Mouse (Mus musculus) stomach, postnatal 0 days (tissue): ENCODE results near the gene Gadd45g.

Experiments
- CTCF ChIP-seq: IDR thresholded peaks from 2 replicates; pipeline ENCODE4 v1.5.1; 2016; ENCODE audit warnings: antibody characterized with exemption, low read depth, mild to moderate bottlenecking, moderate library complexity
- EP300 ChIP-seq: optimal IDR thresholded peaks from 2 replicates; pipeline ENCODE3; 2016; ENCODE audit warnings: antibody characterized with exemption

DNA sequence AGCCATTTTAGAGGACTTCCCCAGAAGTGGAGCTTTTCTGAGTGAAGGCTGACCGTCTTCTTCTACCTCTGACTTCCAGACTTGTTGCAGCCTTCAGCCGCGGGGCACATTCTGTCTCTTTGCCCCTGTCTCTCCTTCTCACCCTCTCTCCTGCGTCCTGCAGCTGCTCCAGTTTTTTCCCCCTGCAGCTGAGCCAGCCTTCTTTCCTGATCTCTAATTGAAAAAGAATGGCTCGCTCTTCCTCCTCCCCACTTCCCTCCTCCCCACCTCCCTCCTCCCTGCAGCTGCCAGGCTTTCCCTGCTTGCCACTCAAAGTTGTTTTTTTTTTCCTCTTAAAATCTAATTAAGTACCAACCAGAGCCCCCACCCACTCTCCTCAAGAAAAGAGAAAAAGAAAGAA lies 4.3 kb upstream of the Gadd45g start:
- TF ChIP-seq EP300 (no peak), CTCF (no peak)
